Mouse (Mus musculus): ENCODE measurements around the gene Srpk2.
"Not testable (repeated sequence)": the region's sequence is repeated elsewhere in the genome, so short reads cannot be mapped to it uniquely, and the experiment has no call there.

Srpk2 gene

GRCm38 (mm10) chr5:23672136-23672535, 12.3 kb downstream of the Srpk2 start:
- peak; percentile 60 for DNase-seq (ENCODE audit: inconsistent ontology term)

GRCm38 (mm10) chr5:23670880-23671279, 13.5 kb downstream of the Srpk2 start:
- no peak for DNase-seq (ENCODE audit: inconsistent ontology term)

- DNase-seq (ENCODE audit: inconsistent ontology term) = peak; percentile 4
Observed at GRCm38 (mm10) chr5:23665906-23666305, 18.5 kb downstream of the Srpk2 start.

DNA sequence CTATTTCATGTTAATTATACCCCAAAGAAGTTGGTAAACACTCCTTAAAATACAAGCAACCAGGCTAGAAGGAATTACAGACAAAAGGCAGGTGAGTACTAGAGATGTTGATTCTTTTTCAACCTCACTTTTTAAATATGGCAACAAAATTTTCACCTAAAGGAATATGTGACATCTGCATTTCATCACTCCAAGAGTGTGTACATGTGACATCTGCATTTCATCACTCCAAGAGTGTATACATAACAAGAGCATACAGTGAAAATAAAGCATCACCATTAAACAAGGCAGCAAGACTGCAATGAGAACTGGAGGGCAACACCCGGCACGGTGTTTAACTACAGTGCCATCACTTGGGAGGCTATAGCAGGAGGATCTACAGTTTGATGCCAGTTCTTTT, 23.2 kb downstream of the Srpk2 start:
- DNase-seq (ENCODE audit: inconsistent ontology term) = no peak

- DNase-seq (ENCODE audit: inconsistent ontology term) = no peak
Observed at GRCm38 (mm10) chr5:23658017-23658416, 26.4 kb downstream of the Srpk2 start.

GRCm38 (mm10) chr5:23656590-23656989, 27.8 kb downstream of the Srpk2 start:
- no peak for DNase-seq (ENCODE audit: inconsistent ontology term)

DNA sequence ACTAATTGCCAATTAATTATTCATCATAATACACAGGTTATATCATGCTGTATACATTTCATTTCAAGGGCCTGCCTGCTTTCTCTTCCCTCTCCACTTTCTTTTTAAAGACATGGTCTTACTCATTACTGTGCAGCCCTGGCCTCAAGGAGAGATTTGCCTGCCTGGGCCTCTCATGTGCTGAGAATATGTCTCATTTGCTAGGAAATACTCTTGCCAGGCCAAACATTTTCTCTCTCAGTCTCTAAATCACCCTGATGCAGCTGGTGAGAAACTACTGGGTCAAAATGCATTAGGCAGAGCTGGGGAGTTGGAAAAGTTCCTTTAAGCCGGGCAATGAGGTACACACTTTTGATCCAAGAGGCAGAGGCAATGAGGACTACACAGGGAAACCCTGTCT, 29.4 kb downstream of the Srpk2 start:
- peak; percentile 5 for DNase-seq (ENCODE audit: inconsistent ontology term)

DNA sequence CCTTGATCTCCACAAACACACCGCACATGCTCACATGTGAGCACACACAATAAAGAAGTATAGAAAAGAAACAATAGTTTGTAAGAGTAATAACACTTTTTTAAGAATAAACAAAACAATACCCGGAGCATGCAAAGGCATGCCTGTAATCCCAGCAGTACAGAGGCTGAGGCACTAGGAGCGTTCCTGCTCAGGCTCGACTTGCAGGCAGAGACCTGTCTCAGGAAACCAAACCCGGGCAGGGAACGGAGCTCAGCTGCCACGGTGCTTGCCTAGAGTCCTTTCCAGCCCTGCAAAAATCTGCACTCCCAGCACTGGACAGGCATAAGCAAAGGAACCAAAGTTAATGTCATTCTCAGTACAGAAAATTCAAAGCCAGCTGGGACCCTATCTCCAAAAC, 32.1 kb downstream of the Srpk2 start:
- DNase-seq (ENCODE audit: inconsistent ontology term) = no peak

DNA sequence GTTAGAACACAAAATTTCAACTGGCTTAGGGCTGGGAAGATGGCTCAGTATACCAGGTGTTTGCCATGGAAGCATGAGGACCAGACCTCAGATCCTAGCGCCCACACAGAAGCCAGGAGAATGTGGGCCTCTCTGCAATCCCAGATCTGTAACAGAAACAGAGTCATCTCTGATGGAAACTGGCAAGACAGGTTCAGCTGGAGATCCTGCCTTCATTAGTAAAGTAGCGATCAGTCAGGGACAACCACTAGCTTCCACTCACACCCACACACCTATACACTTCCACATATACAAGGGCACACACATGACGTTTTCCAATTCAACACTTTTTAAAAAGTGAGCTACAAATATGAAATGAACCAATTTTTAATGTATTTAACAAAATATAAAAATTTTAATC, 32.6 kb downstream of the Srpk2 start:
- DNase-seq (ENCODE audit: inconsistent ontology term) = no peak

DNA sequence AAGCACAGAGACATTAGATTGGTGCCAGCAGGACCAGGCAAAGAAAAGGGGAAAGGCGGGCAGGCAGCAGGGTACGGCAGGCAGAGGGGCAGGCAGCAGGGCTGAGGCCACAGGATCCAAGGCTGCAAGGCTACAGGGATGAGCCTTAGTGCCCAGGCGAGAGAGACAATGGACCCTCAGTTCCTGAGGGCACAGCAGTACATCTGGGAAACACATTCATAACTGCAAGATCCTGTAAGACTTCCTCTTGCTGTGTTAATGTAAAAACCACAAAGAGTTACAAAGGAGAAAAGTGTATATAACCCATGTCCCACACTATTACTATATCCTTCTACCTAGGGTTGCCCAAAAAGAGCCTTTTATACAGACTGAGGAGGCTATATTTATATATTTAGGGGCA, 33.9 kb downstream of the Srpk2 start:
- DNase-seq (ENCODE audit: inconsistent ontology term) = no peak

GRCm38 (mm10) chr5:23649246-23649645, 35.2 kb downstream of the Srpk2 start:
- no peak for DNase-seq (ENCODE audit: inconsistent ontology term)

DNA sequence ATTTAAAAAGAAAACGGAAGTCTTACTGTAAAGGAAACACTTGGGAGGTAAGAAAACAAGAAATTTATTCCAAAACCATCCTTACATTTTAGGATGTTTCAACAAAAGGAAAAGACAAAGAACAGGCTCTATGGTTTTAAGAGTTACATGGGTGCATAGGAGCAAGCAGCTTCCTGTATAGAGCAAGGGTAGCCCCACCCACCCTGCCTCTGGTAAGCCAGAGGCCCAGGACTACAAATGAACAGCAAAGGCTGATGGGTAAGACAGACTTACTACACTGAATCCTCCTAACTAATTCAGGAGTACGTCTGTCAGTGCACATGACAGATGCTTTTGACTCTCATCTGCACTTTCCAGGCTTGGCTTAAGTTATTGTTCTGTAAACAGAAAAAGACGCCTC, 38.7 kb downstream of the Srpk2 start:
- no peak for DNase-seq (ENCODE audit: inconsistent ontology term)

- not testable (repeated sequence) for DNase-seq (ENCODE audit: inconsistent ontology term)
Observed at GRCm38 (mm10) chr5:23639193-23639592, 45.2 kb downstream of the Srpk2 start.

GRCm38 (mm10) chr5:23638023-23638422, 46.4 kb downstream of the Srpk2 start:
- DNase-seq (ENCODE audit: inconsistent ontology term) = no peak

DNA sequence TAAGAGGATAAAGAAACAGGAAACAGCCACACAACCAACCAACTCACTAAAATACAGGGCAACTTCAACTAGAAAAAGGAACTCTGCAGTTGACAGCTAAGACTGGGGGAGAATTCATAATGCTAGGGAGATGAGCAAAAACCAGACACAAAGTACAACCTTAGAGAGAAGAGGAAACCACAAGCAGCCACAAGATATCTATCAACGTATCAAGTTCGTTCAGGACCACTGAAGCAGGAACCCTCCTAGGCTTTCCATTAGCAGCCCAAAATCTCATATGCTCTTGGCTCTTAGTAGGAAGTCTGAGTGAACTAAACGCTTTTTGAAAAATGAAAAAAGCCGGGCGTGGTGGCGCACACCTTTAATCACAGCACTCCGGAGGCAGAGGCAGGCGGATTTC, 47.1 kb downstream of the Srpk2 start:
- DNase-seq (ENCODE audit: inconsistent ontology term) = no peak

- no peak for DNase-seq (ENCODE audit: inconsistent ontology term)
Observed at GRCm38 (mm10) chr5:23631490-23631889, 52.9 kb downstream of the Srpk2 start.

GRCm38 (mm10) chr5:23627221-23627620, 57.2 kb downstream of the Srpk2 start:
- peak; percentile 82 for DNase-seq (ENCODE audit: inconsistent ontology term)

GRCm38 (mm10) chr5:23626173-23626572, 58.2 kb downstream of the Srpk2 start:
- no peak for DNase-seq (ENCODE audit: inconsistent ontology term)

DNA sequence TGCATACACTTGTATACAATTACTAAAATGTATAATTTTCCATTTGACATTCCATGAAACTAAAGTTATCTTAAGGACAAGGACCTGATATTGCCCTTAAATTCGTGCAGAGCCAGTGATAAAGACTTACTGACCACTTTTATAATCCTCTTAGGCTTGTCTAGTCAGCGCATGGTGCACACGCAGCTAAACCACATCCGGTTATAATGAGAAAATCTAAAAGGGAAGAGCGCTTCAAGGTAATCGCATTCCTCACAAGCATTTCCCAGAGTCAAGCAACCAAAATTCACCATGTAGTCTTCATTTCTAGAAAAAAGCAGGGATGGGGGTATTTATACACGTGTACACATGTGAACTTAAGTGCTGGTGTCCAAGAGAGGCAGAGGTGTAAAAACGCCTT, 63.8 kb downstream of the Srpk2 start:
- no peak for DNase-seq (ENCODE audit: inconsistent ontology term)

- no peak for DNase-seq (ENCODE audit: inconsistent ontology term)
Observed at GRCm38 (mm10) chr5:23618656-23619055, 65.8 kb downstream of the Srpk2 start.

DNA sequence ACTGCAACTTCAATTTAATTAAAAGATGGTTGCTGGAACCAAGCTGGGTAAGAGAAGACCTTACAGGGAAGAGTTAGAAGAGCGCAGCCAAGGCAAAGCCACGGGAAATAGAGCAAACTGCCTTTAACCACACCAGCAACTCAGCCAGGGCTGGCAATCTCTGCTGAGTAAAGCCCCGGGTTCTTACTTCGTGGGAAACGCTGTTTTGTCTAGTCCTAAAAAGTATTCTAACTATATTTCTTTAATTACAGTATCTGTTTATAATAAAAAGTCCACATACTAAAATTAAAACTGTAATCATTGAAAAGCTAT, 67.4 kb downstream of the Srpk2 start:
- no peak for DNase-seq (ENCODE audit: inconsistent ontology term)

- peak; percentile 78 for DNase-seq (ENCODE audit: inconsistent ontology term)
Observed at GRCm38 (mm10) chr5:23616270-23617103, 67.9 kb downstream of the Srpk2 start.

GRCm38 (mm10) chr5:23615586-23616269, 68.7 kb downstream of the Srpk2 start:
- DNase-seq (ENCODE audit: inconsistent ontology term) = peak; percentile 24

Data from Muller cell, postnatal 12 days (primary cell).